Mouse (Mus musculus) layer of hippocampus, postnatal 10 days (tissue): ENCODE data around the gene Mybpc1. TPM values are rescaled to one million over a fixed set of nuclear protein-coding genes. Genes with fewer than 3 reads are reported as not detected.
"Not testable (repeated sequence)": the region's sequence is repeated elsewhere in the genome, so short reads cannot be mapped to it uniquely, and the experiment has no call there.

ENCODE experiments used
- DNase-seq, 2 experiments: peaks; one replicate each; pipeline ENCODE4 v3.0.0; 2021; ENCODE audit warnings: low spot score in 2 of 2
- total RNA-seq, 2 experiments: library from RNA; stranded (reverse); gene quantifications; 2 replicates each; pipeline ENCODE4 v1.2.3; 2021

Gene Mybpc1
- total RNA-seq, 2 experiments from 2014 or later, result 1.0 to 1.8 TPM

DNA sequence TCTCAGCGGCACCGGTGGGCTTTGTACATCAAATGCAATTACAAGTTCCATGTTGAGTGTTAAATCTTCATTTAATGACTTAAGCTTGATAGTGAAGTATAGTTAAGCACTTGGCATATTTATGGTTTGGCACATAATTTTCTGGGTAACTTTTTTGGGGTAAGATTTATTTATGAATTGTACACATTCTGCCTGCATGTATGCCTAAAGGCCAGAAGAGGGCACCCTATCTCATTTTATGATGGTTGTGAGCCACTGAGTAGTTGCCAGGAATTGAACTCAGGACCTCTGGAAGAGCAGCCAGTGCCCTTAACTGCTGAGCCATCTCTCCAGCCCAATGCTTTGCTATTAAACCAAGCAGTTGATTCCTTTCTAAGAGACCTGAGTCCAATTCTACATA lies 52.2 kb downstream of the Mybpc1 start:
- DNase-seq, result no peak

GRCm38 (mm10) chr10:88550225-88550624 lies 54.7 kb downstream of the Mybpc1 start:
- DNase-seq, result no peak

- DNase-seq, result no peak
Observed at GRCm38 (mm10) chr10:88547635-88548034, 57.3 kb downstream of the Mybpc1 start.

GRCm38 (mm10) chr10:88530631-88531030 lies 74.3 kb downstream of the Mybpc1 start:
- no peak for DNase-seq

GRCm38 (mm10) chr10:88524016-88524415 lies 80.9 kb downstream of the Mybpc1 start:
- no peak for DNase-seq

GRCm38 (mm10) chr10:88523212-88523611 lies 81.7 kb downstream of the Mybpc1 start:
- DNase-seq, result no peak

- no peak for DNase-seq
Observed at GRCm38 (mm10) chr10:88522795-88523194, 82.2 kb downstream of the Mybpc1 start.

DNA sequence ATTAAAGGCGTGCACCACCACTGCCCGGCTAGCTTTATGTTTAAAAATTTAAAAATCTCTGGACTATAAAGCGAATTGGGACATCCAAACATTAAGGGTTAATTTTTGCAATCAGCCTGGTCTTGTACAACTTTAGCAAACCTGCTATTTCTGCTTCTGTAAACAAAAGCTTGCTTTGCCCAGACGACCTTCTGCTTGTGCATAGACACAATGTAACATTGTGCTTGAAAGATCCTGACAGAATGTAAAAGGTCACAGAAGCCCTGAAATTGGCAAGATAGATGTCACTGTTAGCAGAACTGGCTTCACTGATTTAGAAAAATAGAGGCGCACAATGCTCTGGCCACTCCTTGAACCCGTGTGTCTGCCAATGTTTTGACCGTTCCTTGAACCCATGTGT lies 89.9 kb downstream of the Mybpc1 start:
- DNase-seq, result not testable (repeated sequence)

- peak; percentile 62 to 72 for DNase-seq
Observed at GRCm38 (mm10) chr10:88514495-88514894, 90.5 kb downstream of the Mybpc1 start.

- peak in 1 of 2 experiments; percentile 34 for DNase-seq
Observed at GRCm38 (mm10) chr10:88513574-88514135, 91.3 kb downstream of the Mybpc1 start.

DNA sequence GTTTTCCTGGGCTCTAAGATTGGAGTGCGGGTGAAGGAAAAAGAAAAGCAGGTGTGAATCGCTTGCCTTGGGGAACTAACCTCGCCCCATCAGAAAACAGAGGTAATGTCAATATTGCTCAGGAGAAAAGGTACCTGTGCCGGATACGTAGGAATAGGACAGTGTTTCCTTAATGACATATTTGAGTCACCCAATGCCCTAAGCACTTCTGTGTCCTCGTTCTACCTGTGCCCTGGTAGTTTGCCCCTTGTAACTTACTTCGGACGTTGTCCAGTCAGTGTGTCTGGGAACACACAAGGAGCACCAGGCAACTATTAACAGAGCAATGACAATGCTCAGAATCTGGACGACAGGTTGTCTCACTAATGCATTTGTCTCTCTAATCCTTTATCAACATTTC lies 93.6 kb downstream of the Mybpc1 start:
- no peak for DNase-seq

- DNase-seq, result no peak
Observed at GRCm38 (mm10) chr10:88510503-88511271, 94.3 kb downstream of the Mybpc1 start.

GRCm38 (mm10) chr10:88507691-88508143 lies 97.2 kb downstream of the Mybpc1 start:
- DNase-seq, result no peak

- no peak for DNase-seq
Observed at GRCm38 (mm10) chr10:88505256-88505655, 99.7 kb downstream of the Mybpc1 start.

DNA sequence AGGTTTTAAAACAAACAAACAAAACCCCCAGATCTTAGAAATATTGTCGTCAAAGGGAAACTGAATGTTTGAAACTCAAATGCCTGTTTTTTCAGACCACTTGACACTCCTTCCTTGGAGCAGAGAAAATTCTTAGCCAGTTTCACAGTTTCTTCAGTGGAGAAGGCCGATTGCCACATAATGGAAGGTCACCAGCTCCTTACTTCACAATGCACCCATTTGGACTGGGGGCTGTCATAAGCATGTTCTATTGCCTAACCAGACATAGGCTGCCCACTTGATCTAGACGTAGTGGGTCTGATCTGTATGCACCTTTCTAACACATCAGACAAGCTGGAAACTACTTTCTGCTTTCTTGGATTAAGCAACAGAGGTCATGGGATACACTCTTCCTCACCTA lies 100.5 kb downstream of the Mybpc1 start:
- no peak for DNase-seq

- DNase-seq, result peak; percentile 77 to 89
Observed at GRCm38 (mm10) chr10:88503421-88504314, 101.3 kb downstream of the Mybpc1 start, which contains the start of gene Chpt1. Gene Chpt1, minus strand, starts transcription at chr10:88504073.

- DNase-seq, result no peak
Observed at GRCm38 (mm10) chr10:88502919-88503318, 102.0 kb downstream of the Mybpc1 start.

DNA sequence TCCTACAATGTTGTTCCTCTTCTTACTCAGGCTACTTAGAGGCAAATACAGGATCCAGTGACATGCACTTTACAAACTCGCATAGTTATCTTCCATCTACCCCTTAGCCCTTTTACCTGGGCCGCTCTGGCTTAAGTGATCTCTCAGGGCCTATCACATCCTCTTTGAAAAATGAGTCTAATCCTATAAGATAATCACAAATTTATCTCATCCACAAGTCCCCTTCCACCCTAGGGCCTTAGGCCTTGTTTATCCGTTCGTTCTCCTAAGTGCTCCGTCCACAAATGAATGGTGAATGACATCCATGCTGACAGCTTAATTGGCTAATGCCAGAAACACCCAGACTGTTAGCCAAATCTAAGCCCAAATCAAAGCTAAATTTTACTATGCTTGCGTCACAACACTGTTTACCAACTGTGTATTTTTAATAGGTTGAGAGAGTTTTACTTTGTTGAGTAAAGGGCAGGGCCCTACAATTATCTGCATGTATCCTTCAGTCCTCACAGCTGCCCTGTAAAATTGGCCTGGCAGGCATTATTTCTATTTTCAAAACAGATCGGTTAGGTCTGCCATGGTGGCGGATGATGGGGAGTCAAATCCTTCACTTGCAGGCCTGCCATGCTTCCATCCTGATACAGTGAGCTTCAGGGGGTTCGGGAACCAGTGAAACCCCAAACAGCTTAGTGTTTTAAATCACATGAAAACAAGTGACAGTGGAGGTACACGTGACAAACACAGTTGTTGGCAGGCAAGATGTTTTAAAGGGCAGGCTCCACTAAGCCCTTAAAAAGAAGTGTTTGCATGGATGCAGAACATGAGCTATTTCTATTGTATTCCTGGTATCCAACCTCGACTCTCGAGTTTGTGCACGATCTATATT lies 102.8 kb downstream of the Mybpc1 start:
- DNase-seq, result peak in 1 of 2 experiments; percentile 25

- no peak for DNase-seq
Observed at GRCm38 (mm10) chr10:88501370-88501769, 103.6 kb downstream of the Mybpc1 start.

- DNase-seq, result no peak
Observed at GRCm38 (mm10) chr10:88499993-88500392, 105.0 kb downstream of the Mybpc1 start.
